Mouse (Mus musculus): ENCODE data around the gene Foxs1.

DNA sequence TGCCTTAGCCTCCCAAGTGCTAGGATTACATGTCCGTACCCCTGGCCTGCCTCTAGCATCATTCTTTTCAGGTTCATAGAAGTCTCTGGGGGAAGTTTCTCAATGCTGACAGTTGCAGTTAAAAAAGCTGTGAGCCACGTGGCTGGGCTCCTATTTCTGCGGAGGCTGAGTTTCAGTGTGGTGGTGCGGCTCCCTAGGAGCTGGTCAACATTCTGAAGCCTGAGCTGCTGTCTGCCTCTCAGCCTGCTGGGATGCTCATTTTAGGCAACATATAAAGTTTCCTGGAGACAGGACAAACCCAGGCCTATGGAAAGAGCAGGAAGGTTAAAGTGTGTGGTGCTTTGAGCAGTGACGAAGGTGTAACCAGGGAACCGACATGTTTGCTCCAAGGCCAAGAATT is 34.0 kb downstream of the Foxs1 start:
- TF ChIP-seq CTCF (IDR thresholded peaks at IDR 0.05; ENCODE audit: low read depth, low read length): no peak
- TF ChIP-seq POLR2A (IDR thresholded peaks at IDR 0.05; ENCODE audit: extremely low read depth, insufficient read depth, low read length): no peak

All from liver, adult 2 months (tissue).